Mouse (Mus musculus) heart, adult 9 months (tissue): ENCODE measurements at regions not wholly inside any gene's neighbourhood (a gene's known extent, or its start where the extent isn't known, plus 50 kb on each side); places are given as distances from the start of the nearest gene placed in this dataset.
A peak's percentile ranks its signal among the peaks of the same experiment; 100 is the strongest.
"Not testable (repeated sequence)": the region's sequence is repeated elsewhere in the genome, so short reads cannot be mapped to it uniquely, and the experiment has no call there.

Source experiments
- DNase-seq, 2 experiments: peaks; one replicate each; pipeline ENCODE4 v3.0.0; 2022; ENCODE audit warnings: low spot score in 2 of 2

GRCm38 (mm10) chr3:31603237-31603636, 293.1 kb upstream of the Slc7a14 start:
- peak in 1 of 2 experiments; percentile 33 for DNase-seq

- not testable (repeated sequence) for DNase-seq
Observed at GRCm38 (mm10) chr3:31596581-31596980, 286.4 kb upstream of the Slc7a14 start.

DNA sequence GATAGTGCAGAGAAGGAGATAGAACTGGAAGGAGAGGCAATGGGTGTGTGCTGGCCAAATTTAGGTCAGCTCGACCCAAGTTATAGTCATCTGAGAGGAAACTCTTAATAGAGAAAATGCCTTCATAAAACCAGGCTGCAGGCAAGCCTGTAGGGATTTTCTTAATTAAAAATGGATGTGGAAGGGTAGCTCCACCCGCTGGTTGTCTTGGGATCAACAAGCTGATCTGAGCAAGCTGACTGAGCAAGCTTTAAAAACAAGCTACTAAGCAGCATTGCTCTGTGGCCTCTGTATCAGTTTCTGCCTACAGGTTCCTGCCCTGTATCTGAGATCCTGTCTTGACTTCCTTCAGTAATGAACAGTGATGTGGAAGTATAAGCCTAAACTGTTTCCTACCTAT, 275.8 kb upstream of the Slc7a14 start:
- no peak for DNase-seq

DNA sequence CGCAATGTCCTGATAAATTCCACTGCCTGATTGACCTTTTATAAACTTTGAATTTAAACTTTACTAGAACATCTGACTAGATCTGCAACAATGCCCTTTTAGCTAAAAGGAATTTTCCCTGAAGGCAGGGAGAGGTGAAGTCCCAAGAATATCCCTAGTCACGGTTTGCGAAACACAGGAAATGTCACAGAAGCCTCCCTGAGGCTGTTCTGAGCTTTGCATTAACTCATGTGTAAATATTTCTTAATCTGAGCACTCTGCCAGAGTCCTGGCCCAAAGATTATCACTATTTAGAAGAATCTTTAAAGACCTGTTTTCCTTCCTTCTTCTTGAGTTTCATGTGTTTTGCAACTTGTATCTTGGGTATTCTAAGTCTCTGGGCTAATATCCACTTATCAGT, 263.7 kb upstream of the Slc7a14 start:
- DNase-seq = no peak
